ENCODE assay signal across 9 mouse cellular contexts in the genomic region with DNA sequence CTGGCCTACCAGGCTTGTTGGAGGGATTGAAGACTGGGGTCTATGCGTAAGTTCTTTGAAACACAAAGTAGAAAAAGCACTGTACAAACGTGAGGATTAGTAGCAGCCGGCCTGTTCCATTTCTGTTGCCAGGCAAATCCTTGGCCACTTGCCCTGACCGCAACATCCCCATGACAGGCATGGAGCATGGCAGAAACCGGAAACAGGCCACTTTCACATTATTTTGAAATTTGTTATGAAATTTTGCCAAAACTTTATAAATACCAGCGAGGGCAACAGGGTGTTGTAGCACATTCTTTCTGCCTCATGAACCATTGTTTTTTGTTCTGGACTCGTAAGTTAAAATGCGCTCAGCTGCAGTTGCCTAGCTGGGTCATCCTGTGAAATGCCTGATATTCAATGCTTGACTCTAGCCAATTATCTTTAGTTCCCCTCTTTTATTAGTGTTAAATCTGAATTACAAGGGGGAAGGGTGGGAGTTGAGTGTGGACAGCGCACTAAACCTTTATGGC.
DNase-seq lines count a peak whose midpoint lies in the region; ATAC-seq and TF ChIP-seq lines count a peak whose summit lies in the region.
"Had no signal": no experiment of that assay in that cellular context is flagged by ENCODE, and none has a peak within 500 bp of the region (broad histone marks: within the 10 kb centered on the region; RNA-seq: fewer than 3 reads in every experiment).

No protein-coding gene starts in this region.

- WGBS in spleen, adult 2 months = 88% methylated on average over 9 of the region's 9 CpGs
- 67% methylated on average over 9 of the region's 9 CpGs for WGBS in heart, embryonic 14.5 days
- WGBS in kidney, postnatal 0 days = 34% methylated on average over 9 of the region's 9 CpGs

- peak overlapping the region; percentile 37 for H3K4me2 ChIP-seq in heart, embryonic 14.5 days (ENCODE audit: low read length)
- H3K4me2 ChIP-seq in kidney, postnatal 0 days (ENCODE audit: low read length) = peak overlapping the region; percentile 43
- H3K4me2 ChIP-seq: liver, embryonic 13.5 days had no signal

- no peak overlapping the region for H3K4me3 ChIP-seq in spleen, adult 2 months (ENCODE audit: extremely low read depth, insufficient read depth, insufficient read length)
- H3K4me3 ChIP-seq in heart, embryonic 14.5 days (ENCODE audit: control insufficient read depth in 1 of 2, insufficient read depth in 1 of 2, low read depth in 1 of 2, low read length in 2 of 2) = no peak overlapping the region
- no peak overlapping the region for H3K4me3 ChIP-seq in kidney, postnatal 0 days (replicated peaks; ENCODE audit: low read depth, low read length)
- H3K4me3 ChIP-seq: liver, embryonic 13.5 days had no signal

- no peaks in the 10 kb centered on the region for H3K4me1 ChIP-seq in spleen, adult 2 months (ENCODE audit: control insufficient read depth, insufficient read depth, insufficient read length)
- no peaks in the 10 kb centered on the region; a peak in 1 of 4 replicates for H3K4me1 ChIP-seq in heart, embryonic 14.5 days (ENCODE audit: control insufficient read depth in 2 of 2, insufficient read depth in 2 of 2, low read length in 2 of 2)
- H3K4me1 ChIP-seq in kidney, postnatal 0 days (replicated peaks; ENCODE audit: insufficient read depth, low read length) = 0 out of 2 replicates have a peak, but pooled peaks cover 6% of the 10 kb centered on the region
- H3K4me1 ChIP-seq: liver, embryonic 13.5 days had no signal

- peak in 1 of 2 experiments; percentile 9 for DNase-seq in spleen, adult 2 months (ENCODE audit: low read depth in 1 of 2, low spot score in 2 of 2)
- DNase-seq in spleen, adult 12 weeks (ENCODE audit: low spot score) = no peak
- DNase-seq in cerebellum, postnatal 4 days (ENCODE audit: low spot score in 2 of 2) = peak; percentile 23 to 75
- DNase-seq in kidney, postnatal 0 days (ENCODE audit: low spot score) = peak; percentile 90
- DNase-seq in lung, postnatal 10 days = peak; percentile 83
- peak; percentile 81 for DNase-seq in testis, postnatal 10 days (ENCODE audit: low spot score)
- DNase-seq in thymus, adult 18-20 months = no peak
- DNase-seq: liver, embryonic 13.5 days had no signal

- TF ChIP-seq POLR2A in spleen, adult 2 months (IDR thresholded peaks at IDR 0.05; ENCODE audit: low read depth, low read length) = no peak

- H3K9ac ChIP-seq in heart, embryonic 14.5 days (ENCODE audit: low read length) = no peak overlapping the region
- H3K9ac ChIP-seq in kidney, postnatal 0 days (ENCODE audit: low read depth, low read length) = no peak overlapping the region
- H3K9ac ChIP-seq: liver, embryonic 13.5 days had no signal

- no peaks in the 10 kb centered on the region for H3K36me3 ChIP-seq in spleen, adult 2 months (ENCODE audit: control insufficient read depth, insufficient read depth, low read length)
- H3K36me3 ChIP-seq in heart, embryonic 14.5 days (ENCODE audit: control insufficient read depth, insufficient read depth, low read length) = no peaks in the 10 kb centered on the region
- H3K36me3 ChIP-seq in kidney, postnatal 0 days (ENCODE audit: insufficient read depth, low read length) = no peaks in the 10 kb centered on the region
- H3K36me3 ChIP-seq: liver, embryonic 13.5 days had no signal

- TF ChIP-seq CTCF in spleen, adult 2 months (IDR thresholded peaks at IDR 0.05; ENCODE audit: extremely low read depth, insufficient read depth, insufficient read length, insufficient replicate concordance) = no peak
- TF ChIP-seq CTCF in kidney, postnatal 0 days (IDR thresholded peaks at IDR 0.05; ENCODE audit: low read depth) = no peak

- peak overlapping the region; percentile 22; the same call in 1 of the 2 replicates for H3K27ac ChIP-seq in spleen, adult 2 months (ENCODE audit: insufficient read depth, low read length)
- H3K27ac ChIP-seq in heart, embryonic 14.5 days (replicated peaks in 1 of 2; ENCODE audit: control insufficient read depth in 1 of 2, insufficient read depth in 1 of 2, low read depth in 2 of 2, low read length in 2 of 2) = no peak overlapping the region; a peak in 1 of 4 replicates
- H3K27ac ChIP-seq in kidney, postnatal 0 days = peak overlapping the region; percentile 80
- H3K27ac ChIP-seq: liver, embryonic 13.5 days had no signal

- H3K9me3 ChIP-seq in heart, embryonic 14.5 days (ENCODE audit: control insufficient read depth, low read length) = no peaks in the 10 kb centered on the region
- H3K9me3 ChIP-seq in kidney, postnatal 0 days (replicated peaks; ENCODE audit: low read length) = no peaks in the 10 kb centered on the region
- H3K9me3 ChIP-seq: liver, embryonic 13.5 days had no signal

- ATAC-seq in heart, embryonic 14.5 days (ENCODE audit: insufficient number of reproducible peaks, insufficient read depth, low FRiP score, low read depth) = no peak
- no peak for ATAC-seq in kidney, postnatal 0 days (replicated peaks; ENCODE audit: low FRiP score, low read depth)

- H3K27me3 ChIP-seq in spleen, adult 2 months (ENCODE audit: control insufficient read depth, insufficient read depth, low read length) = no peaks in the 10 kb centered on the region
- no peaks in the 10 kb centered on the region for H3K27me3 ChIP-seq in heart, embryonic 14.5 days (ENCODE audit: control insufficient read depth, insufficient read depth, low read length)
- H3K27me3 ChIP-seq in kidney, postnatal 0 days (ENCODE audit: insufficient read depth, low read length) = no peaks in the 10 kb centered on the region
- H3K27me3 ChIP-seq: liver, embryonic 13.5 days had no signal

Comparison
In these comparisons a context has a peak if more than half of its experiments do, and no peak if none do; other contexts are left out.
1. DNase-seq: peak in cerebellum, postnatal 4 days (2 of 2), kidney, postnatal 0 days (single experiment), lung, postnatal 10 days (single experiment) and testis, postnatal 10 days (single experiment); none in spleen, adult 12 weeks (single experiment) and thymus, adult 18-20 months (0 of 2).
2. H3K27ac ChIP-seq: peak in spleen, adult 2 months (single experiment) and kidney, postnatal 0 days (single experiment); none in heart, embryonic 14.5 days (0 of 2).